ENCODE assay signal across 40 mouse cellular contexts in genomic region chr9:51320096-51320495, GRCm38 (mm10). TPM values are rescaled to one million over a fixed set of nuclear protein-coding genes. Genes with fewer than 3 reads are reported as not detected.
"Had no signal": no experiment of that assay in that cellular context is flagged by ENCODE, and none has a peak within 500 bp of the region (broad histone marks: within the 10 kb centered on the region; RNA-seq: fewer than 3 reads in every experiment).

No protein-coding gene starts in this region.

- H3K4me1 ChIP-seq: embryonic facial prominence, embryonic 10.5 days; embryonic facial prominence, embryonic 12.5 days; embryonic facial prominence, embryonic 13.5 days; embryonic facial prominence, embryonic 15.5 days; forebrain, embryonic 10.5 days; forebrain, embryonic 12.5 days; forebrain, embryonic 13.5 days; forebrain, embryonic 15.5 days; heart, embryonic 10.5 days had no signal

- H3K36me3 ChIP-seq: embryonic facial prominence, embryonic 10.5 days; embryonic facial prominence, embryonic 12.5 days; embryonic facial prominence, embryonic 13.5 days; embryonic facial prominence, embryonic 15.5 days; forebrain, embryonic 10.5 days; forebrain, embryonic 12.5 days; forebrain, embryonic 15.5 days; heart, embryonic 10.5 days had no signal

- H3K9ac ChIP-seq: embryonic facial prominence, embryonic 12.5 days; embryonic facial prominence, embryonic 13.5 days; embryonic facial prominence, embryonic 15.5 days; forebrain, embryonic 12.5 days; forebrain, embryonic 13.5 days; forebrain, embryonic 15.5 days; forebrain, postnatal 0 days had no signal

- H3K9me3 ChIP-seq: embryonic facial prominence, embryonic 10.5 days; embryonic facial prominence, embryonic 12.5 days; embryonic facial prominence, embryonic 13.5 days; embryonic facial prominence, embryonic 15.5 days; forebrain, embryonic 10.5 days; forebrain, embryonic 12.5 days; forebrain, embryonic 13.5 days; forebrain, embryonic 15.5 days; heart, embryonic 10.5 days had no signal

- DNase-seq: cerebellum, adult 9-10 months; cerebellum, adult 9-11 months; cerebellum, postnatal 10 days; cerebellum, postnatal 14 days; cerebellum, postnatal 25 days; cerebellum, postnatal 36 days; embryo, embryonic 11 days; forebrain, postnatal 0 days; gastrocnemius, adult 2 months; gastrocnemius, postnatal 10 days; gastrocnemius, postnatal 14 days; gastrocnemius, postnatal 25 days; gastrocnemius, postnatal 36 days; heart, adult 11 months; heart, adult 18-20 months; heart, adult 2 months had no signal

- H3K27ac ChIP-seq: embryonic facial prominence, embryonic 10.5 days; embryonic facial prominence, embryonic 12.5 days; embryonic facial prominence, embryonic 13.5 days; embryonic facial prominence, embryonic 15.5 days; forebrain, embryonic 10.5 days; forebrain, embryonic 12.5 days; forebrain, embryonic 13.5 days; forebrain, embryonic 15.5 days; gastrocnemius, adult 2 months; heart, adult 2 months; heart, embryonic 10.5 days had no signal

- H3K4me3 ChIP-seq: embryonic facial prominence, embryonic 10.5 days; embryonic facial prominence, embryonic 12.5 days; embryonic facial prominence, embryonic 13.5 days; embryonic facial prominence, embryonic 15.5 days; erythroblast, embryonic 14.5 days; forebrain, embryonic 10.5 days; forebrain, embryonic 12.5 days; forebrain, embryonic 13.5 days; forebrain, embryonic 15.5 days; gastrocnemius, adult 2 months; heart, adult 2 months; heart, embryonic 10.5 days had no signal

- H3K27me3 ChIP-seq: embryonic facial prominence, embryonic 12.5 days; embryonic facial prominence, embryonic 13.5 days; embryonic facial prominence, embryonic 15.5 days; forebrain, embryonic 12.5 days; forebrain, embryonic 13.5 days; forebrain, embryonic 15.5 days had no signal

RNA-seq across cellular contexts. Expression of gene 1810046K07Rik, which starts 8.6 kb away (rescaled TPM):
- total RNA-seq: common myeloid progenitor, adult 5-6 weeks; forebrain, postnatal 0 days; gastrocnemius, adult 18-20 months; gastrocnemius, adult 2 months; gastrocnemius, adult 8-10 months; gastrocnemius, postnatal 10 days; gastrocnemius, postnatal 14 days; gastrocnemius, postnatal 25 days; gastrocnemius, postnatal 36 days; gastrocnemius, postnatal 4 days; granulocyte monocyte progenitor cell, adult 5-6 weeks; heart, adult 18-20 months; heart, adult 2 months; heart, adult 8-10 months had no signal
- polyA plus RNA-seq: cortical plate, adult 2 months; embryonic facial prominence, embryonic 10.5 days; embryonic facial prominence, embryonic 11.5 days; embryonic facial prominence, embryonic 12.5 days; embryonic facial prominence, embryonic 13.5 days; embryonic facial prominence, embryonic 14.5 days; forebrain, embryonic 10.5 days; forebrain, embryonic 11.5 days; forebrain, embryonic 12.5 days; forebrain, embryonic 13.5 days; forebrain, embryonic 14.5 days; forebrain, embryonic 15.5 days; forebrain, embryonic 16.5 days; forebrain, postnatal 0 days; frontal cortex, adult 2 months; gonadal fat pad, adult 2 months; heart, embryonic 10.5 days had no signal

RNA-seq across cellular contexts. Expression of gene Colca2, which starts 41.7 kb away (rescaled TPM):
- total RNA-seq: common myeloid progenitor, adult 5-6 weeks; granulocyte monocyte progenitor cell, adult 5-6 weeks had no signal
- polyA plus RNA-seq: erythroblast, embryonic 14.5 days had no signal
